Mouse (Mus musculus) G1E (cell line): ENCODE data around the gene Taf5. TPM values are rescaled to one million over a fixed set of nuclear protein-coding genes. Genes with fewer than 3 reads are reported as not detected.

ENCODE experiments used
- ATAC-seq: 2 replicates; pipeline ENCODE4 v1.8.0; 2016; ENCODE audit warnings: mild to moderate bottlenecking; ENCODE audit not compliant: insufficient number of reproducible peaks, poor library complexity, low FRiP score, severe bottlenecking; ENCODE audit errors: extremely low read depth
- DNase-seq: peaks from one replicate; pipeline ENCODE4 v3.0.0; 2012; ENCODE audit warnings: low spot score
- H3K27me3 ChIP-seq: 2 replicates; pipeline ENCODE4 v1.6.1; 2012; ENCODE audit warnings: mild to moderate bottlenecking, low read length, inconsistent platforms; ENCODE audit not compliant: insufficient read depth
- H3K36me3 ChIP-seq: replicated peaks from 2 replicates; pipeline ENCODE3; 2012; ENCODE audit warnings: mild to moderate bottlenecking, inconsistent platforms
- H3K4me1 ChIP-seq: 2 replicates; pipeline ENCODE4 v1.6.1; 2012; ENCODE audit warnings: low read depth, low read length, inconsistent platforms, mixed read lengths; ENCODE audit not compliant: insufficient read depth
- H3K4me3 ChIP-seq: 2 replicates; pipeline ENCODE4 v1.5.1; 2012; ENCODE audit warnings: low read depth, mild to moderate bottlenecking, inconsistent platforms, low read length, moderate library complexity, mixed read lengths
- H3K9me3 ChIP-seq: replicated peaks from 2 replicates; pipeline ENCODE4 v1.6.1; 2012; ENCODE audit warnings: inconsistent platforms
- CTCF ChIP-seq: IDR thresholded peaks from 2 replicates; pipeline ENCODE4 v1.5.1; 2012; ENCODE audit warnings: low read depth, low read length, inconsistent platforms, mixed read lengths
- GATA1 ChIP-seq: IDR thresholded peaks from 2 replicates; pipeline ENCODE4 v1.6.1; 2012; ENCODE audit warnings: borderline replicate concordance, low read length, inconsistent platforms, mixed read lengths
- GATA2 ChIP-seq: IDR thresholded peaks from 2 replicates; pipeline ENCODE4 v1.6.1; 2012; ENCODE audit warnings: low read depth, low read length, inconsistent platforms, borderline replicate concordance
- POLR2AphosphoS5 ChIP-seq: IDR thresholded peaks from 2 replicates; pipeline ENCODE4 v1.6.1; 2012; ENCODE audit warnings: low read depth, low read length, inconsistent platforms; ENCODE audit not compliant: insufficient replicate concordance
- TAL1 ChIP-seq: conservative IDR thresholded peaks from 2 replicates; pipeline ENCODE4 v1.6.1; 2012; ENCODE audit warnings: low read depth, low read length, inconsistent platforms, mixed read lengths
- polyA plus RNA-seq: library from polyadenylated mRNA; stranded (reverse); fragments of >175 nt; gene quantifications from 2 replicates; pipeline ENCODE4 v1.2.3, GENCODE M21; 2012
- total RNA-seq, 2 experiments: library from RNA; stranded (forward) in 1 of 2; stranded (reverse) in 1 of 2; fragments of 200-1000 nt in 1 of 2; fragments of >200 nt in 1 of 2; fragmentation: Nextera tagmentation in 1 of 2; gene quantifications; 2 replicates each; pipeline ENCODE4 v1.2.3; 2014 to 2017

The Taf5 gene
- total and polyA plus RNA-seq, 3 experiments, result 7.4 to 23.0 (median 22.6) TPM

DNA sequence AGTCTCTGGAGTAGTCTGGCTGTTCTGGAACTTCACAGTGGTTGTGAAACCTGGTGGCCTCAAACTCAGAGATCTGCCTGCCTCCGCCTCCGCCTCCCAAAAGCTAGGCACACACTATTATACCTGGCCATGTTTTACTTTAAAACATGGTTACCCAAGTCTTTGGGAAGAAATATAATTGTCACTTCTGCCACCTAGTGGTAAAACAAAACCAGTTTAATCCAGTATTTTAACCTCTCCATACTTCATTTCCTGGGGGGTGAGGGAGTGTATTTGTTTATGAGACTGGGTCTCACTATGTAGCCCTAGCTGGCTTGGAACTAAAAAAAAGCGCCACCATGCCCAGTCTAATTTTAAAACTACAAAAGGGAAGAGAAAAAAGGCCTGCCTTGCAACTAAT, 23.9 kb upstream of the Taf5 start:
- no peak overlapping the region for H3K4me3 ChIP-seq
- H3K4me1 ChIP-seq, result peaks cover 8% of the 10 kb centered on the region; the same call in 1 of the 2 replicates
- no peaks in the 10 kb centered on the region for H3K9me3 ChIP-seq
- DNase-seq, result no peak
- peaks cover 81% of the 10 kb centered on the region for H3K36me3 ChIP-seq
- H3K27me3 ChIP-seq, result no peaks in the 10 kb centered on the region
- TF ChIP-seq CTCF, result no peak
- no peak for TF ChIP-seq GATA1
- TF ChIP-seq POLR2AphosphoS5, result no peak
- no peak for TF ChIP-seq GATA2
- TF ChIP-seq TAL1, result no peak
- ATAC-seq, result no peak

DNA sequence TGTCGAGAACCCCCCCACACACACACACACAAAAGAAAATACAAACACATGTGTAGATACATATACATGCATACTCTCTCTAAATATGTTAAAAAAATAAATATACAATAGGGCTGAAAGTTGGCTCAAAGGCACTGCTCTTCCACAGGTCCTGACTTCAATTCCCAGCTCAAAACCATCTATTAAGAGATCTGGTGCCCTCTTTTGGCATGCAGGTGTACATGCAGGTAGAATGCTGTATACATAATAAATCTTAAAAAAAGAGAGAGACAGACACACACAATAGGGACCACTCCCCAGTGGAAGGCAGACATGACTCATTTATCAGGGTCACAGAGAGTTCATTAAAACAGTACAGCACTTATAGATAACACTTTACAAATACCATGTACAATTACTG, 21.2 kb upstream of the Taf5 start:
- DNase-seq (no peak), ATAC-seq (no peak)
- no peak overlapping the region for H3K4me3 ChIP-seq
- no peaks in the 10 kb centered on the region for H3K9me3 ChIP-seq
- TF ChIP-seq CTCF (no peak), POLR2AphosphoS5 (no peak), GATA2 (no peak), GATA1 (no peak), TAL1 (no peak)
- peaks cover 60% of the 10 kb centered on the region for H3K36me3 ChIP-seq
- H3K4me1 ChIP-seq, result peaks cover 31% of the 10 kb centered on the region
- H3K27me3 ChIP-seq, result no peaks in the 10 kb centered on the region

DNA sequence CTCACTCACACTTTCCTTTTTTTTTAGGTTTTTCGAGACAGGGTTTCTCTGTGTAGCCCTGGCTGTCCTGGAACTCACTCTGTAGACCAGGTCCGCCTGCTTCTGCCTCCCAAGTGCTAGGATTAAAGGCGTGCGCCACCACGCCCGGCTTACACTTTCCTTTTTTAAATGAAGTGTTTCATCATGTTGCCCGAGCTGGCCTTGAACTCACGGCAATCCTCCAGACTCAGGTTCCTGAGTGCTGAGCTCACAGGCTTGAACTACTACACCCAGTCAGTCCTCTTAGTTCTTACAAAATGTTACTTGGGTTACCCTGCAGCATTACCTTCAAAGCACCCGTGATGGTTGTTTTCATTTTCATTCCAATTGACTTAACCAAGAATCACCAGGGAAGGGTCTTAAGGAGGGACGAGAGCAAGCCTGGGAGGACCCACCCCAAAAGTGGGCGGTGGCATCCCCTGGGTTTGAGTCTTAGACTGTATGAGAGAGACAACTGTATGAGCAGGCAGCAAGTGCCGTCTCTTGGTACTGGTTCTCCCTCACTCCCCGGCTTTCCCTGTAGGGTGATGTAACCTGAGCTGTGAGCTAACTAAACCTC, 20.2 kb upstream of the Taf5 start:
- ATAC-seq (no peak), DNase-seq (no peak)
- Histone ChIP-seq H3K27me3 (no peaks in the 10 kb centered on the region), H3K9me3 (no peaks in the 10 kb centered on the region), H3K4me1 (peaks cover 33% of the 10 kb centered on the region), H3K36me3 (peaks cover 58% of the 10 kb centered on the region), H3K4me3 (no peak overlapping the region)
- TF ChIP-seq POLR2AphosphoS5 (no peak), GATA1 (no peak), CTCF (no peak), TAL1 (no peak), GATA2 (no peak)

- H3K4me1 ChIP-seq, result peaks cover 35% of the 10 kb centered on the region
- DNase-seq (no peak), ATAC-seq (no peak)
- TF ChIP-seq CTCF (no peak), POLR2AphosphoS5 (no peak), TAL1 (no peak), GATA2 (no peak), GATA1 (no peak)
- peaks cover 45% of the 10 kb centered on the region for H3K36me3 ChIP-seq
- no peaks in the 10 kb centered on the region for H3K27me3 ChIP-seq
- H3K4me3 ChIP-seq, result peak overlapping the region; percentile 84; the same call in 1 of the 2 replicates
- no peaks in the 10 kb centered on the region for H3K9me3 ChIP-seq
These were observed 18.5 kb upstream of the Taf5 start for GRCm38 (mm10) chr19:47049061-47049460.

GRCm38 (mm10) chr19:47049840-47050239, 17.7 kb upstream of the Taf5 start:
- DNase-seq, result no peak
- no peaks in the 10 kb centered on the region for H3K9me3 ChIP-seq
- no peak for ATAC-seq
- H3K4me3 ChIP-seq, result peak overlapping the region; percentile 84
- H3K36me3 ChIP-seq, result peaks cover 38% of the 10 kb centered on the region
- H3K4me1 ChIP-seq, result peaks cover 35% of the 10 kb centered on the region
- no peak for TF ChIP-seq GATA1
- no peak for TF ChIP-seq TAL1
- TF ChIP-seq GATA2, result no peak
- TF ChIP-seq CTCF, result no peak
- TF ChIP-seq POLR2AphosphoS5, result no peak
- H3K27me3 ChIP-seq, result peaks cover 5% of the 10 kb centered on the region

- Histone ChIP-seq H3K27me3 (peaks cover 7% of the 10 kb centered on the region), H3K4me3 (peak within 1 kb of the TSS; percentile 84), H3K9me3 (no peaks in the 10 kb centered on the region), H3K4me1 (peaks cover 35% of the 10 kb centered on the region), H3K36me3 (peaks cover 34% of the 10 kb centered on the region)
- ATAC-seq (peak; percentile 48; the same call in 1 of the 2 replicates), DNase-seq (peak; percentile 84)
- no peak for TF ChIP-seq POLR2AphosphoS5
- no peak for TF ChIP-seq GATA1
- TF ChIP-seq CTCF, result no peak
- TF ChIP-seq TAL1, result no peak
- no peak for TF ChIP-seq GATA2
These were observed 17.1 kb upstream of the Taf5 start, which contains the start of gene Pcgf6 for GRCm38 (mm10) chr19:47050271-47051032. TSS of gene Pcgf6 (minus strand) at chr19:47050906.
